Mouse (Mus musculus) gastrocnemius, postnatal 14 days (tissue): ENCODE measurements at regions not wholly inside any gene's neighbourhood (a gene's known extent, or its start where the extent isn't known, plus 50 kb on each side); places are given as distances from the start of the nearest gene placed in this dataset.

Source experiments
- DNase-seq: peaks from one replicate; pipeline ENCODE4 v3.0.0; 2021; ENCODE audit warnings: mixed read lengths
- intact Hi-C: fragments of 180-260 bp; cut with DNase I; formaldehyde crosslinking; loops from one replicate; pipeline ENCODE4 v1.15.1; 2025; ENCODE audit warnings: low total_unique reads

DNA sequence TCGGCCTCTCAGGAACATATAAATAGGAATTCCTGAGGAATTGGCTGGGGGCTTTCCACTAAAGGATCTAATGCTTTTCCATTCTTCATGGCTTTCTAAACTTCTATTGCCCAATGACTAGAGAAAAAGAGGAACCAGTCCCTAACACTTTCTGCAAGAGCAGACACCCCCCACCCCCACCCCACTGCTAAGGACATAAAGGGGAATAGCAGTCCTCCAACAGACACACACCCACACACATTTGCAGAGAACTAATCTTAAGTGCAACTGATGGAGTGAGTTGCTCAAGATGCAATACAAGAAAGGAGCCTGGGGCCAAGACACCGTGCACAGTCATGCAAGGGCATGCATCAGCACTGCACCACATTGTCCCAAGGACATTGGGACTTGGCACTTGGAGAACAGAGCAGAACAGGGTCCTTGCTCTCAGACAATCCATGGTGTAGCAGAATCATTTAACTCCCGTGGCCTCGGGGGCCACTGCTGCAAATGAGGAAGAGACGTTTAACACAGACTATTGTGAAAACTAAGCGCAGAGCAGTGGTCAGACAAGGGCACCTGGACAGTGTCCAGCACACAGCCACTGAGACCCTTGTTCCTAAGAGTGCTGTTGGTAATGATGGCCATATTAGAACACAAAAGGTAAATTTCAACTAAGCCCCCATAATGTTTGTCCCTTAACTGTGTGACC lies 161.1 kb downstream of the Xpnpep1 start:
- intact Hi-C loops: no loop called here
- no peak for DNase-seq

GRCm38 (mm10) chr19:52866635-52867034 lies 173.4 kb downstream of the Xpnpep1 start:
- no peak for DNase-seq
- intact Hi-C loops: no loop called here

- intact Hi-C loops: no loop called here
- DNase-seq: no peak
Measured at GRCm38 (mm10) chr19:52861576-52861975, 178.4 kb downstream of the Xpnpep1 start.

DNA sequence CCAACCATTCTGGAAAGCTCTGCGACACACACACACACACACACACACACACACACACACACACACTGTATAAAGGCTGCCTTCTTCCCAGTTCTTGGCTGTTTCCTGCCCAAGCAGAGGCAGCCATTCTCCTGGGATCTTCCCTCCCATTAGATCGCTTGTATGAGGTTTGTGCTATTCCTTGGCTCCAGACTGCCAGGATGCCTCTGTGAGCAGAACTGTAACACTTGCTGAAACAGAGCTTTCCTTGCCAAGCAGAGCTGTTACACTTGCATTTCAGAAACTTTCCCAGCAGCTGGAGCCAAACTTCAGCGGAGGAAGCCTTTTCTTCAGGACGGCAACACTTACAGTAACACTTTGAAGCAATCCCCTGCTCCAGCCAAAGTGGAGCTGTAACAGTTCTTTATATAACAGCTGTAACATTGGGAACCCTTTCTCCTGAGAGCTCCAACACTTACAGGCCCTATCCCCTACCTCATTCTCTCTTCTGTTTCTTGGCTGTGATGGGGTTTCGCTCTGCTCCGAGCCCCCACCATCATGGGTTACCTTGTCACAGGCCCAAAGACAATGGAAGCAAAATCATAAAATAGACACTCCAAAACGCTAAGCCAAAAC lies 185.8 kb downstream of the Xpnpep1 start:
- intact Hi-C loops: no loop called here
- peak; percentile 38 for DNase-seq

- intact Hi-C loops: no loop called here
- no peak for DNase-seq
Measured at GRCm38 (mm10) chr19:52816202-52816601, 223.8 kb downstream of the Xpnpep1 start.

- intact Hi-C loops: no loop called here
- no peak for DNase-seq
Measured at GRCm38 (mm10) chr19:52812046-52812445, 228.0 kb downstream of the Xpnpep1 start.

GRCm38 (mm10) chr19:52788802-52789201 lies 251.2 kb downstream of the Xpnpep1 start:
- no peak for DNase-seq
- intact Hi-C loops: no loop called here

GRCm38 (mm10) chr19:52768761-52769388 lies 271.1 kb downstream of the Xpnpep1 start:
- DNase-seq: no peak
- intact Hi-C loops: no loop called here

DNA sequence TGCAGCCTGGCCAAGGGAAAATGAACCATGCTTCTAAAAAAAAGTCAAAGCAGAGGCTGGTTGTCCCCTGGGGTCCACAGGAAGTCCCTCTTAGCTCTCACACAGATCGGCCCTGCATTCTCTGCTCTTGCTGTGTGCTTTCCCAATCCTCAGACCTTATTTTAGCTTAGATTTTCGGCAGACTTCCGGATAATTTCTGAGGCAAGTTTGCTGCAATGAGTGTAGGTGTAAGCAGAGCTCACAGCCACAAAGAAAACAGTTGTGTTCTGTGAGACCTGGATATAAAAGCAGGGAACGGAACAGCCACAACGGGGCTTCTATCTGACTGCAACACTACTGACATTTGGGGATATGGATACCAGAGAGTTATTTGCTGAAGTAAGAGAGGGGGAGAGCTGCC lies 271.9 kb downstream of the Xpnpep1 start:
- DNase-seq: no peak
- intact Hi-C loops: no loop called here

DNA sequence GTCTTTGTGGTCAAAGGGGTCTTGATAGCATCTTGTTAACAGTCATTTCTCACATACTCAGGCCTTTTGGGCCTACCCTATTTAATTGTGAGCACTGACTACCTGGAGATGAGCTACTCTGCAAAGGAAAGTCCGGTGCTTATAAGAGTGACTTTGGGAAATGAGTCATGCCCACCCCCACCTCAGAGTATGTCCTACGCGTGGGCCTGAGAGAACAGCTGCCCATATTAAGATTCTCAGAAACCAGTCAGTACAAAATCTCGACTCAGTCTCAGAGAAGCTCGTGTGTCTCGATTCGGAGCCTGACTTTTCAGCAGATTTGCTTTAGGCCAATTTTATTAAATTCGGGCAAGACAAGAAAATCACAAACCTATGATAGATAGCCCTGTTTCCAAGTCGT lies 301.1 kb downstream of the Xpnpep1 start:
- DNase-seq: no peak
- intact Hi-C loops: no loop called here

DNA sequence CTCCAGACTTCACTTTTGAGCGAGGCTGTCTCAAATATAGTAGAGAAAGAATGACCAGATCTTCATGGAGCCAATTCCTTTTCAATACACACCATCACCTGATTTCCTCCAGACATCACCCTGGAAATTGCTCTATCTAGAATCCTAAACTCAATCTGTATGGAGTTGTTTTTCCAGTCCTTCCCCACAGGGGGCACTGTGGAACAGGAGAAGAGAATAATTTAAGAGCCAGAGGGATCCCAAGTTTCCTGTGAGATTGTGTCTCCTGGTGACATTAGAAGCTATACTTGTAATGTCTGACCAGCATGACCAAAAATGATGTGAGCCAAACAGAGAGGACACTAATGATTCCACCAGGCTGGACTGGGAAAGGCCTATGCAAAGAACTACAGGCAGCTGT lies 318.2 kb downstream of the Xpnpep1 start:
- no peak for DNase-seq
- intact Hi-C loops: no loop called here

DNA sequence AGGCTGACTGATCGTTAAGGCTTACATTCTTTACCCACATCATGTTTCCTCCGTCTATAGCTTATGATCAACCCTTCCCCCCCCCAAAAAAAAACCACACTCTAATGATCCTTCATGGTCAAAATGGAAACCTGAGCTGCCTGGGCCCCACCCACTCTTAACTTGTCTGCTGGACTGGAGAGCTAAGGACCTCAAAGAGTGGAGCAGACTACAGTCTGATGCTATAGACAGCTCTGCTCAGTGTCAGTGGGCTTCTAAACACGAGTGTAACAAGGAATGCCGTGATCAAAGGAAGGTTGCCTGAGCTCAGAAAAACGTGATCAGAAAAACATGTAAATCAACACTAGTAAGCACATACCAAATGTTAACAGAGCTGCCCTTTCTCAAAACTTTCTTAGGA lies 324.7 kb downstream of the Xpnpep1 start:
- no peak for DNase-seq
- intact Hi-C loops: no loop called here

DNA sequence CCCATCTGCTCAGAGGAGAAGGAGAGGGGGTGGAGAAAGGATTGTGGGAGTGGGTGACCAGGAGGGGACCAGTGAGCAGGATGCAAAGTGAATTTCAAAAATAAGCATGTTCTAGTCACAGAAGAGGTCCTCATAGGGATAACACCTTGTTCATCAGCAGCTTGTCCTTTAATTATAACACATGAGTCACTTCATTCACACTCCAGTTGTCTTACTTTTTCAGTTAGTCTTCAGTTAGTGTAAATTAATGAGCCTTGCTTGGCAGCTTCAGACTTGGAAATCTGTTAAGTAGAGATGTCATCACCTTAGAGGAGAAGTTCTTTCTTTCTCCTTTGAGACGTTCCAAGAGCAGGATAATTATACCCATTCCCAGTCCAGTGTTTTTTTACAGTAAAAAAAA lies 332.3 kb downstream of the Xpnpep1 start:
- DNase-seq: no peak
- intact Hi-C loops: no loop called here

GRCm38 (mm10) chr19:52661009-52661408 lies 379.0 kb downstream of the Xpnpep1 start:
- intact Hi-C loops: no loop called here
- DNase-seq: no peak

DNA sequence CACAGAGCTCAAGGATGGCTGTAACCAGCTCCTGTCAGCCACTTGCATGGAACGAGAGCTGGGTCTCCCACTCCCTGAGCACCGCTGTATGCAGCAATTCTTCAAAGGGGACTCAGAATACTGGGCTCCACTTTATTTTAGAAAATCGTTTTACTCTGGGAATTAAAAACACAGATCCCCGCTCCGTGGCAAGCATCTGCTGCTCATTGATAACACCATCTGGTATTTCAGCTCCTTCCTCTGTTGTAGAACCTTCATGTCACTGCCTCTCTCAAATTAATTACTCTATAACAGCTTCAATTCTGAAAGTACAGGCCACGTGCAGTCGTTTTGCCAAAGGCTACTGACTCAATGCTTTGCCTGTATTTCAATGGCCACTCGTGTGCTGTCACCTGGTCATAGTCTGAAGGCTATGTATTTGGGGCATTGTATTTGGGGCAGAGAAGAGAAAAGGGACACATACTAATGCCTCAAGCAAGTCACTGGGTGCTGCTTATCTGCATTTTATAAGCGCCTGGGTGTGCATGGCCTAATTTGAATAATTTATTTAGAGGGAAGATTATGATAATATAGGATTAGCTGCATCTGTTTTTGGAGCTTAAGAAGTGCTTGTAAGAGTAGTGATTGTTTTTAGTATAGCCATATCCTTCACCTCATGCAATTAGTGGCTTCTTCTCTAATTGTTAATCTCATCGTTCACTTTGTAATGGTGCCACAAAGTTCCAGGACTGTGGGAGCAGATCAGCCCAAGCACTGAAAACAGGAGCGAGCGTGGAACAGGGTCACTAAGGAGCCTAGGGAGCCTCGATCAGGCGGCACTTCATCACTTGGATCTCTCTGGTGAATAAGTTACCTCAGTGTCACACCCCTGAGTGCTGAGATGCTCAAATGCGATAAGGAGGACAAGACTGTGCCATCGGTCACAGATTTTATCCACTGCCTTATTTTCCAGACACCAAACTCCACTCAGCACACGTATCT lies 383.3 kb downstream of the Ins1 start:
- intact Hi-C loops: no loop called here
- no peak for DNase-seq

DNA sequence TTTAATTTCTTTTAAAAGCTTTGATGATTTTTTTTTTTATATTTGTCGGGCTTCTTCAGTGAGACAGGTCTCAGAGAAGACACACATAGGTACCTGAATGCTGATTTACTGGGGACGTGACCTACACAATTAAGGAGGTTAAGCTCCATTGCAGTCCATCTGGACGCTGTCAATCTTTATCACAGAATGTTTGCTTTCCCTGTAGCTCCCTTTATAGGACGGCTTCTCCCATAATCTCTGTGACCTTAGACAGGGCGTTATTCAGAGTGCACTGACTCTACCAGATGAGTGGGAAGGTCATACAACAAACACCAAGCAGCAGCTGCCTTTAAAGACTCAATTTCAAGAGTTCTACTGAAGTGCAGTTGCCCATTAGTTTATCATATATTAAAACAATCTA lies 376.1 kb downstream of the Ins1 start:
- intact Hi-C loops: no loop called here
- no peak for DNase-seq

GRCm38 (mm10) chr19:52632501-52632900 lies 368.4 kb downstream of the Ins1 start:
- DNase-seq: no peak
- intact Hi-C loops: no loop called here

GRCm38 (mm10) chr19:52624310-52624709 lies 360.2 kb downstream of the Ins1 start:
- intact Hi-C loops: no loop called here

DNA sequence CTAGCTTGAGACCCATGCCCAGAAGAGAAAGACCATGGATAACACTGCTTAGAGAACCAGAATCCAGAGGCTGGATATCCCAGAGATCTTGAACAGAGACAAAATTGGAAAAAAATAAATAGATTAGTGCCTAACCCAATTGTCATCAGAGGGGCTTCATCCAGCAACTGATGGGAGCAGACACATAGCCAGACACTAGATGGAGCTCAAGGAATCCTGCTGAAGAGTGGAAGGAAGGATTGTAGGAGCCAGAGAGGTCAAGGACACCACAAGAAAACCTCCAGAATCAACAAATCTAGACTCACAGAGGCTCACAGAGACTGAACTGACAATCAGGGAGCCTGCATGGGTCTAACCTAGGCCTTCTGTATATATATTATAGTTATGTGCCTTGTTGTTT lies 359.4 kb downstream of the Ins1 start:
- intact Hi-C loops: no loop called here
- DNase-seq: no peak

More at GRCm38 (mm10) chr19:52624310-52624709, 360.2 kb downstream of the Ins1 start:
- no peak for DNase-seq

DNA sequence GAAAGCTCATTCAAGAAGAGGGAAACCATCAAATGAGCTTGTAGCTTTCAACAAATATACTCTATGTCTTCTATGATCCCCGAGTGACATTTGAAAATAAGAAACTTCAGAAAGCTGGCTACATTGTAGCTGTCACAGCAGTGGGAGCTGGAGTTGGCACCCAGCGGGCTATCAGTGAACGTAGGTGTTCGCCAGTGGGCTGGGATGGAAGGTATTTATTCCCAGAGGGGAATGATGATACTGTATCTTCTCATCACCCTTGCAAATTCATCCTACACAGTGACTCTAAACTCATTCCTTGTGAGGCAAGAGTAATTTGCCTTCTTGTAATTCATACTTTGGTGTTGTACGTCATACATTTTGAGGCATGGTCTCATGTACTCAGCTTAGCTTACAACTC lies 349.3 kb downstream of the Ins1 start:
- DNase-seq: no peak
- intact Hi-C loops: no loop called here
